Mouse (Mus musculus) hindbrain, embryonic 12.5 days (tissue): Measurements from ENCODE around the gene Kif13a. TPM values are rescaled to one million over a fixed set of nuclear protein-coding genes. Genes with fewer than 3 reads are reported as not detected.
A peak's percentile ranks its signal among the peaks of the same experiment; 100 is the strongest.

Source experiments
- ATAC-seq: fragments of 200-750 bp; cut with Nextera tagmentation; 2 replicates; pipeline ENCODE4 v1.8.0; 2017; ENCODE audit warnings: moderate TSS enrichment; ENCODE audit not compliant: low FRiP score
- H3K27ac ChIP-seq: fragments of 300-500 bp; sonication (generic); 2 replicates; pipeline ENCODE4 v1.5.1; 2016; ENCODE audit warnings: mild to moderate bottlenecking
- H3K27me3 ChIP-seq: fragments of 300-500 bp; sonication (generic); 2 replicates; pipeline ENCODE4 v1.6.1; 2016; ENCODE audit warnings: mild to moderate bottlenecking
- H3K36me3 ChIP-seq: fragments of 300-500 bp; sonication (generic); 2 replicates; pipeline ENCODE4 v1.6.1; 2016; ENCODE audit warnings: mild to moderate bottlenecking
- H3K4me1 ChIP-seq: fragments of 300-500 bp; sonication (generic); 2 replicates; pipeline ENCODE4 v1.6.1; 2016
- H3K4me2 ChIP-seq: fragments of 300-500 bp; sonication (generic); replicated peaks from 2 replicates; pipeline ENCODE4 v1.6.1; 2016; ENCODE audit warnings: mild to moderate bottlenecking
- H3K4me3 ChIP-seq: fragments of 300-500 bp; sonication (generic); 2 replicates; pipeline ENCODE4 v1.5.1; 2016; ENCODE audit warnings: mild to moderate bottlenecking
- H3K9ac ChIP-seq: fragments of 300-500 bp; sonication (generic); 2 replicates; pipeline ENCODE4 v1.6.1; 2016; ENCODE audit warnings: mild to moderate bottlenecking, moderate library complexity
- H3K9me3 ChIP-seq: fragments of 300-500 bp; sonication (generic); replicated peaks from 2 replicates; pipeline ENCODE4 v1.6.1; 2016; ENCODE audit warnings: mild to moderate bottlenecking
- WGBS: fragments of 180-500 bp; shearing (Covaris S2); methylation state at CpG from one replicate; pipeline ENCODE4 v1.1.7; 2016; 5-methylcytosine and 5-hydroxymethylcytosine counted together
- polyA plus RNA-seq: library from polyadenylated mRNA; unstranded; fragments of >200 nt; fragmentation: Nextera tagmentation; extraction: Ambion mirVana; gene quantifications from 2 replicates; pipeline ENCODE4 v1.2.1, GENCODE M21; 2016

Gene Kif13a
- polyA plus RNA-seq, 1 experiment from 2014 or later = 22.3 TPM

DNA sequence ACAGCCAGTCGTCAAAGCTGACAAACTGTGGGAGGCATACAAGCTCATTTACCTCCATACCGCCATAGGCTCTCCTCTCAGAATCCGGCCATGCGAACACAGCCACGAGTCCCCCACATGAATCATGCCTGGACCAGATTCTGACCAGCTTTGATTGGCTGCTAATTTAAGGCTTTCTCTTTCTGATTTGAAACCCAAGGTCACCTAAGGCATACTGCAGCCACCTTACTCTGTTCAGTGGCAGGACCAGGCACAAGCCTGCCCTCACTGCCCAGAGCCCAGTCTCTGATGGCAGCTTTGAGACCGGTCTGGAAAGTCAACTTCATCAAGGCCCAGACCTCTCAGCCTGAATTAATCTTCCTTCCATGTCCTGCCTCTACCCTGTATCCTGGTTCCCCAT, 17.7 kb downstream of the Kif13a start:
- WGBS = 68% methylated on average over 6 of the region's 6 CpGs
- no peak overlapping the region for H3K4me3 ChIP-seq
- no peak for ATAC-seq
- H3K4me1 ChIP-seq = peaks cover 35% of the 10 kb centered on the region
- H3K4me2 ChIP-seq = no peak overlapping the region
- no peak overlapping the region for H3K27ac ChIP-seq
- no peaks in the 10 kb centered on the region for H3K36me3 ChIP-seq
- no peak overlapping the region for H3K9ac ChIP-seq
- H3K27me3 ChIP-seq = no peaks in the 10 kb centered on the region
- no peaks in the 10 kb centered on the region for H3K9me3 ChIP-seq

DNA sequence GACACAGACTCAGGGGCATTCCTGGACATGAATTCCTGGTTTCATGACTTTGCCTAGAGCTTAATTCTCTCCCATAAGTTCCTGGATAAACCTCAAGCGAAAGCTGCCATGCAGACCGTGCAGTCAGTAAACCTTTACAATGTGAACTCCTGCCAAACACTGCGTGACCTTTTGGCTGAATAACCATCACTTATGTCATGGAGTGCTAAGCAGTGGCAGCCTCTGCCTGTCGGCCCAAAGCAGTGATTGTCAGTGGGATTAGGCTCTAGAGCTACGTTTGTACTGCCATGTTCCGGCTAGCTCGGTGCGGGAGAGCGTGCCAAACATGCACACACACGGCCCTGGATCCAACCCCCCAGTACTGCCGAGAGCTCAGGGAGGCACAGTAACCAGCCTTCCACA, 18.6 kb downstream of the Kif13a start:
- no peak for ATAC-seq
- Histone ChIP-seq H3K27me3 (no peaks in the 10 kb centered on the region), H3K4me3 (no peak overlapping the region), H3K9me3 (no peaks in the 10 kb centered on the region), H3K4me2 (no peak overlapping the region), H3K36me3 (no peaks in the 10 kb centered on the region), H3K9ac (no peak overlapping the region), H3K4me1 (peaks cover 35% of the 10 kb centered on the region), H3K27ac (peak overlapping the region; percentile 30; the same call in 1 of the 2 replicates)
- 52% methylated on average over 11 of the region's 11 CpGs for WGBS

DNA sequence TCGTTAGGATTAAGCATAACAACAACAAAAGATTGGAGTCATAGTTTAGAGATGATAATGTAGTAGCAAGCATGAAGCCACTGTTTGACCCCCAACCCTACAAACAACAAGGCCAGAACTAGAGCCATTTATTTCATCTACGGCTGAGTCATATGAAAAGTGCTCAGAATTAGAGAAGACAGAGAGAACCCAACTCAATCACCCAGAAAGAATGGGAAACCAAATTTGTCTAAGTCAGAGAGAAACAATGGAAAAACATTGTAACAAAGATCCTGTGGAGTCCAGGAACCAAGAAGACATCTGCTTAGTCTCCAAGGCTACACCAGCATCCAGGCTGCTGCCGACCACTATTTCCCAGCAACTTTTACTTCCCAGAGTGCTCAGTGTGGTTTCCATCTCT, 19.7 kb downstream of the Kif13a start:
- Histone ChIP-seq H3K27me3 (no peaks in the 10 kb centered on the region), H3K27ac (no peak overlapping the region), H3K36me3 (no peaks in the 10 kb centered on the region), H3K4me3 (no peak overlapping the region), H3K9me3 (no peaks in the 10 kb centered on the region), H3K4me2 (no peak overlapping the region), H3K4me1 (peaks cover 35% of the 10 kb centered on the region), H3K9ac (no peak overlapping the region)
- 54% methylated on average over 3 of the region's 3 CpGs for whole genome bisulfite sequencing
- ATAC-seq = no peak

DNA sequence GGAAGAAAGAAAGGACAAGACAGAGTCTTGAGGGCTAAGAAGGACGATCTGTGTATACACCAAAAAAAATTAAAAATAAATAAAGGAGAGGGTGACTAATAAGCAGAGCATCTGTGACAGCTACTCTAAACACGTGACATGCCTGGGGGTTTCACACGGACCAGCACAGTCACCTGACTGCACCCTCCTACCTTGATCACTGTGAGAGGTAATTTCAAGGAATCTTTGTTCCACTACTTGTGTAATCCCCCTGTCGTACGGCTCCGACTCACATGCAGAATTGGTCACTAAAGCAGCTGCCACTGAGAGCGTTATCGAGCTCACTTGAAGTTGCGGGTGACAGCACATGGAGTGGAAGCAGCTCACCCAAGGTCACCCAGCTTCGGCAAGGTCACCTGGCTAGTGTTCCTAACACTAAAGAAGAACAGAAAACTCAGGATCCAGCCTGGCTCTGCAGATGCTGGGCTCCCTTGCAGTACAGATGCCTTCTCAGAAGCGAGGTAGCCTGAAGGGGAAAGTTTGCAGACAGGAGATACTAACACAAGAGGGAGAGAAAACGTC, 20.6 kb downstream of the Kif13a start:
- H3K36me3 ChIP-seq = no peaks in the 10 kb centered on the region
- H3K4me1 ChIP-seq = peaks cover 35% of the 10 kb centered on the region
- no peak overlapping the region for H3K9ac ChIP-seq
- H3K4me2 ChIP-seq = no peak overlapping the region
- H3K27me3 ChIP-seq = no peaks in the 10 kb centered on the region
- no peak for ATAC-seq
- 81% methylated on average over 12 of the region's 12 CpGs for WGBS
- H3K27ac ChIP-seq = no peak overlapping the region
- no peaks in the 10 kb centered on the region for H3K9me3 ChIP-seq
- no peak overlapping the region for H3K4me3 ChIP-seq

DNA sequence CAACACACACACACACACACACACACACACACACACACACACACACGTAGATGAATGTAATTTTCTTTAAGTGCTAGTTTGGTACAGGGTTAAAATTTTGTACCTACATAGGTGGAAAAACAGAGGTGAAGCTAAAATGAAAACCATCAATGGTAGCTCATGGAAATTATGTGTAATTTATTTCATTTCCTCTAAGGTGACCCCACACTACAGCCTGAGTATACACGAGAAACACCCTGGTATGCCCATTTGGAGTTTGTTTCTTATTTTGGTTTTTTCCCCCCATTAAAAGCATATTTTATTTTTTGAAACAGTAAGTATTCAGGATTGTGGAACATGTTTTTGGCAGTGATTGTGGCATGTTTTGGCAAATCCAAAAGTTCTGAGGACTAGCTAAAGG, 21.3 kb downstream of the Kif13a start:
- no peak overlapping the region for H3K9ac ChIP-seq
- WGBS = 92% methylated on average over 2 of the region's 2 CpGs
- H3K4me3 ChIP-seq = no peak overlapping the region
- no peaks in the 10 kb centered on the region for H3K27me3 ChIP-seq
- no peak overlapping the region for H3K27ac ChIP-seq
- no peaks in the 10 kb centered on the region for H3K36me3 ChIP-seq
- no peak overlapping the region for H3K4me2 ChIP-seq
- H3K4me1 ChIP-seq = peaks cover 35% of the 10 kb centered on the region
- H3K9me3 ChIP-seq = no peaks in the 10 kb centered on the region
- ATAC-seq = no peak

DNA sequence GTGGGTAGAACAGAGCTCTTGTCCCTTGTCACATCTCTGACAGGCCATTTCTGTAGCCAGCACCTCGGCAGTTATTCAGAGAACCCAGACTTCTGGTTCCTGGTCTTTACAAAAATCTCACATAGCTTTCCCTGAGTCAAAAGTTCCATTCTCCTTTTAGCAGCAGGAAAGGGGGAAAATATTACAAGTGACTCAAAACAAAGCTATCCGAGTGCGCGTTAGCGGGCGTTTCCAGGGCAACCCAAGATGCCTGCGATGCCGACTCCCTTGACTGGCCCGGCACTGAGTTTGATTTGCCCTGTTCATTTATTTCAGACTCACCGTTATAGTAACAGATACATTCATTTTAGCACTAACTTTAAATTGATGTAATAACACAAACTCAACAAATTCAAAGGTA, 21.8 kb downstream of the Kif13a start:
- no peak overlapping the region for H3K4me3 ChIP-seq
- H3K36me3 ChIP-seq = no peaks in the 10 kb centered on the region
- H3K4me1 ChIP-seq = peaks cover 35% of the 10 kb centered on the region
- WGBS = 39% methylated on average over 10 of the region's 10 CpGs
- H3K9ac ChIP-seq = no peak overlapping the region
- H3K9me3 ChIP-seq = no peaks in the 10 kb centered on the region
- H3K4me2 ChIP-seq = no peak overlapping the region
- no peaks in the 10 kb centered on the region for H3K27me3 ChIP-seq
- H3K27ac ChIP-seq = no peak overlapping the region
- ATAC-seq = no peak

DNA sequence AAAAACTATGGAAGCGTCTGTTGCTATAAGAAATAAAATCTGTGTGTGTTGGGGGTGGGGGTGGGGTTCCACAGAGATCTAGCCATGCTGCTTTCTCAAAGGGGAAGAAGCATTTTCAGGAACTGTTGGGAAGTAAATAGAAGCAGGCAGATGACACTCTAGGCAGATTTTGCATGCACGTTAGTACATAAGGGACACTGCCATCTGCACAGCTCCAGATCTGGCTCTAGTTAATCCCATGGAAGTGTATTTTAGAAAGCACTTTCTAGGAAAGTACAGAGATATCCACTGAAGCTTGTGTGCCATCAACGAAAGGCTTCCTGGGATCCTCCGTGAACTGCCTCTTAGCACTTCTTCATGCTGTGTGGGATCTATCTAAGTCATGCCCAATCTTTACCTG, 22.6 kb downstream of the Kif13a start:
- Histone ChIP-seq H3K4me2 (no peak overlapping the region), H3K4me1 (peaks cover 32% of the 10 kb centered on the region), H3K9me3 (no peaks in the 10 kb centered on the region), H3K36me3 (no peaks in the 10 kb centered on the region), H3K27me3 (no peaks in the 10 kb centered on the region), H3K27ac (no peak overlapping the region), H3K9ac (no peak overlapping the region), H3K4me3 (no peak overlapping the region)
- WGBS = 82% methylated on average over 4 of the region's 4 CpGs
- no peak for ATAC-seq

DNA sequence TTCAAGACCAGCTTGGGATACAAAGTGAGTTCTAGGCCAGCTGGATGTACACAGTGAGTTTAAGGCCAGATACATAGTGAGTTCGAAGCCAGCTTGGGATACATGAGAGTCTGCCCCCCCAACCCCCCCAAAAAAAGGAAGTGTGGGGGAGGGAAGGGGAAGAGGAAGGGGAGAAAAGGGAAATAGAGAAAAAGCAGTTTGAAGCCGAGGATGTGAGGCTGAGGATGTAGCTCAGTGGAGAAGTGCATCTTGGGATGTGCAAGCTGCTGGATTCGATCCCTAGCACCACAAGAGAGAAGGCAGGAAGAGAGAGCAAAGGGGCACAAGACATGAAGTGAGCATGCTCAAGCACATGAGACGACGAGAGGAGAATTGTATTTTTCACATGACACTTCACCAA, 23.7 kb downstream of the Kif13a start:
- H3K9me3 ChIP-seq = no peaks in the 10 kb centered on the region
- H3K27me3 ChIP-seq = no peaks in the 10 kb centered on the region
- no peak overlapping the region for H3K4me3 ChIP-seq
- H3K9ac ChIP-seq = no peak overlapping the region
- H3K36me3 ChIP-seq = no peaks in the 10 kb centered on the region
- no peak overlapping the region for H3K27ac ChIP-seq
- ATAC-seq = no peak
- H3K4me1 ChIP-seq = peaks cover 24% of the 10 kb centered on the region
- no peak overlapping the region for H3K4me2 ChIP-seq
- 86% methylated on average over 5 of the region's 5 CpGs for WGBS

DNA sequence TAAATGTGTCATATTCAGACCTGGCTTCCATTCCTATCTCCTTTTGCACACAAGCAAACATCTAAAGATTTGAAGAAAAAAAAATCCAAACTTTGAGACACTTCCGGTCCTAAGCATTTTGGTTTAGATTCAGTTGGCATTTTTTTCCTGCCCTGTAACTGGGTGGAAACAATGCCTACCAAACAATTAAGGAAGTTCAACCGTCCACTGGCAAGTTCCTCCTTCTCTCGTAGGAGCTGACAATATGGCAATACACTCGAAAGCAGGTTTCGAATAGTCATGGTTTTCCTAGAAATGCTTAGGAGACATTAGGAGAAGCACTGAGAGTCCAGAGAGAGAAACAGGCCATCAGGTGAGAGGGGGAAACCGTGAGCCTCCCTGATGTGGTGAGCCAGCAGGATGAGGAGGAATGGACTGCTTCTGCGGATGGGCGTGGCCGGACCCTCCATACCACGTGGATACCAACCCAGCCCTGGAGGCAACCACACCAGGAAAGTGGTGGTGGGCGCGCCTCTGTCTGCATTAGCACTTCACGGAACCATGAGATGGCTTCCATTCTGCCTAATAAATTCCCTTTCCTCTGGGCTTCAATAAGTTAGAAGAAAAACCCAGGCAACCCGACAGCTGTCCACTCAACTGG, 24.6 kb downstream of the Kif13a start:
- Histone ChIP-seq H3K36me3 (no peaks in the 10 kb centered on the region), H3K9ac (no peak overlapping the region), H3K27me3 (no peaks in the 10 kb centered on the region), H3K4me2 (no peak overlapping the region), H3K4me1 (peaks cover 19% of the 10 kb centered on the region), H3K27ac (no peak overlapping the region), H3K4me3 (no peak overlapping the region), H3K9me3 (no peaks in the 10 kb centered on the region)
- ATAC-seq = no peak
- 91% methylated on average over 14 of the region's 14 CpGs for WGBS

DNA sequence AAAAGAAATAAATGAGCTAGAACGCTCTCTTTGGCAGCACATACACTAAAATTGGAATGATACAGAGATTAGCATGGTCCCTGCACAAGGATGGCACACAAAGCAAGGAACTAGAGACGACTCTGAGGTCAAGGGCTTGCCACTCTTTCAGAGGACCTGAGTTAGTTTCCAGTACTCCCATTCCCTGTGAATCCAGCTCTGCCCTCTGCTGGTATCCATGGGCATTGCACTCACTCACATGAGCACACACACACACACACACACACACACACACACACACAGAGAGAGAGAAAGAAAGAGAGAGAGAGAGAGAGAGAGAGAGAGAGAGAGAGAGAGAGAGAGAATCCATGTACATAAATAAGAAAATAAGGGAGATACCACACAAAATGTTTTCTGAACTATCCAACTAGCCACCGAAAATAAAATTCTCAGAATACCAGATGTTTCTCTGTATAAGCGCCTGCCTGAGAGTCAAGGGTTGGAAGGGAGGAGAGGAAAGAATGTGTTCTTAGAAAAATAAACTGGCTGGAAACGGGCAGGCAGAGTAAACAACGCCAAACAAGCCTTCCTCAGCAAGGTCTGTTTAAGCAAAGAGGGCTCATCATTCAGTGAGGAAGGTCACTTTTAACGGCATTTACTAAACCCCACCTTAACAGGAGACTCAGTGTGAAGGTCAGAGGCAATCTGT, 27.0 kb downstream of the Kif13a start:
- Histone ChIP-seq H3K27me3 (no peaks in the 10 kb centered on the region), H3K4me2 (no peak overlapping the region), H3K27ac (no peak overlapping the region), H3K4me3 (no peak overlapping the region), H3K36me3 (no peaks in the 10 kb centered on the region), H3K4me1 (peaks cover 6% of the 10 kb centered on the region), H3K9me3 (no peaks in the 10 kb centered on the region), H3K9ac (no peak overlapping the region)
- WGBS = 91% methylated on average over 7 of the region's 7 CpGs
- no peak for ATAC-seq

DNA sequence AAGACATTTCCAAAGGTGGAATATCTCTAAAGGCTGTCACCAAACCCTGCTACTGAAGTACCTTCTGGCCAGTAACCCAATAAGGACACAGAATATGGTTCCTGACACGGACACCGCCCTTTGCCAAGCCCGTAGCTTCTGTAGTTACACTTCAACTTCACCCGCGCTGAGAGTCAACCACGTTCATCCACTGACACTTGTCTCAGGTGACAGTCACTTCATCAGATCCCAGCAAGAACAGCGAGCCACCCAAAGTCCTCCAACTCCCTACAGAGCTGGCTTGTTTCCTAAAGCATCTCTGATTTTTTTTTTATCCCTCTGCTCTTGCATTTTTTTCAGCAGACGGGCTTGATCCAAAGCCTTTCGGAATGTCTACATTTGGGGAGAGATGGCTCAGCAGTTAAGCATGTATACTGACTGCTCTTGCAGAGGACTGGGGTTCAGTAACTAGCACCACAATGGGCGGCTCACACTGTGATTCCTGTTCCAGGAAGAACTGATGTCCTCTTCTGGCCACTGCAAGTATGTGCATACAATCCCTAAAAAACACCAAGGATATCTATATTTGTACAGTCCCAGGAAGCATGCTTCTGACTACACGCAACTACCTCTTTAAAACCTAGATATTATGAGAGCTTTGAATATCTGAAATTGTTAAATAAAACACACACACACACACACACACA, 28.7 kb downstream of the Kif13a start:
- Histone ChIP-seq H3K4me1 (no peaks in the 10 kb centered on the region), H3K4me3 (no peak overlapping the region), H3K4me2 (no peak overlapping the region), H3K27me3 (no peaks in the 10 kb centered on the region), H3K27ac (no peak overlapping the region), H3K9me3 (no peaks in the 10 kb centered on the region), H3K9ac (no peak overlapping the region), H3K36me3 (no peaks in the 10 kb centered on the region)
- WGBS = 95% methylated on average over 11 of the region's 11 CpGs
- ATAC-seq = no peak

DNA sequence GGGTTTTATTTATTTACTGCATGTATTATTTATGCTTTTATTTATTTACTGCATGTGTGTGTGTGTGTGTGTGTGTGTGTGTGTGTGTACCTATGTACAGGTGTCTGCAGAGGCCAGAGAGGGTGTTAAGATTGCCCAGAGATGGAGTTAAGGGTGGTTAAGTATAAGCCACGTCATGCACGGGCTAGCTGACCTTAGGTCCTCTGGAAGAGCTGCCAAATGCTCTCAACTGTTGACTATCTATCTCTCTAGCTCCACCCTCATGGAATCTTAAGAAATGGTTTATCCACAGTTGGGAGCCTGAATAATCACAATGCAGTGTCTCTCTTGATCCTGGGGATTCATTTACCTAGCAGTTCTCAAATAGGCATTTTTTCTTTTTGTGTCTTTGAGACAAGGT, 30.8 kb downstream of the Kif13a start:
- Histone ChIP-seq H3K9ac (no peak overlapping the region), H3K36me3 (no peaks in the 10 kb centered on the region), H3K4me3 (no peak overlapping the region), H3K9me3 (no peaks in the 10 kb centered on the region), H3K27ac (no peak overlapping the region), H3K4me2 (no peak overlapping the region), H3K4me1 (no peaks in the 10 kb centered on the region), H3K27me3 (no peaks in the 10 kb centered on the region)
- no peak for ATAC-seq
- 73% methylated on average over 2 of the region's 2 CpGs for WGBS
